Mouse (Mus musculus): Measurements from ENCODE around the gene Hpn.

Gene Hpn

DNA sequence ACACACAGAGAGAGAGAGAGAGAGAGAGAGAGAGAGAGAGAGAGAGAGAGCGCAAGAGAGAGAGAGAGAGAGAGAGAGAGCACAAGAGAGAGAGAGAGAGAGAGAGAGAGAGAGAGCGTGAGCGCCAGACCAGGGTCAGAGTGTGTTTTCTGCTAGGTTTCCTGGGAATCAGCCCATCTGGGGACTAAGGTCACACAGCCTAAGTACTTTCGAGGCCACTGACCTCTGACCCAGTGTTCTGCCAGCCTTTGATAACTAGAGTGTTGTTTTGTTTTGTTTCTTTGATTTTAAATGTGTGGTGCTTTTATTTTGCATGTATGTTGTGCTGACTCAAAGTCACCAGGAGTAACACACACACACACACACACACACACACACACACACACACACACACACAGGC lies 59.2 kb downstream of the Hpn start:
- no peak for DNase-seq (ENCODE audit: low read depth in 1 of 2, low spot score in 2 of 2)

DNA sequence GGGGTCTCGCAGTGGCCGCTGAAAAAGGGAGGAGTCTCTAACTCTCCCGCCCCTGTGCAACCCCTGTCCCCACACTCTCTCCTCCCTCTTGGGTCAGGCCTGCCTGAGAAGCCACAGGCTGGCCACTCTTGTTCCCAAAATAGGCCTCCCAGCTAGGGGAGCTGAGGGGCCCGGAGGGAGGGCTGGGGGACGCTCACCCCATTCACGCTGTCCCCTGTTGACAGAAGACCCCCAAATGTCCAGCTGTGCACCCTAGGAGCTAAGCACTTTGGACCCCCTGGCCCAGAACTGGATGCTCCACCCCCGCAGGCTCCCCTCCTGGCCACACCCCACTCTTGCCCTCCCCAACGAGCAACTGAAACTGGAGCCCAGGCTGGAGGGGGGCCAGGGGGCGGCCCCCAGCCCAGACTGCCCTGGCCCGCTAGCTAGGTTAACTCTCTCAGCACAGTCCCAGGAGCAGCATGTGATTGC lies 59.7 kb downstream of the Hpn start:
- no peak for DNase-seq (ENCODE audit: low read depth in 1 of 2, low spot score in 2 of 2)

DNA sequence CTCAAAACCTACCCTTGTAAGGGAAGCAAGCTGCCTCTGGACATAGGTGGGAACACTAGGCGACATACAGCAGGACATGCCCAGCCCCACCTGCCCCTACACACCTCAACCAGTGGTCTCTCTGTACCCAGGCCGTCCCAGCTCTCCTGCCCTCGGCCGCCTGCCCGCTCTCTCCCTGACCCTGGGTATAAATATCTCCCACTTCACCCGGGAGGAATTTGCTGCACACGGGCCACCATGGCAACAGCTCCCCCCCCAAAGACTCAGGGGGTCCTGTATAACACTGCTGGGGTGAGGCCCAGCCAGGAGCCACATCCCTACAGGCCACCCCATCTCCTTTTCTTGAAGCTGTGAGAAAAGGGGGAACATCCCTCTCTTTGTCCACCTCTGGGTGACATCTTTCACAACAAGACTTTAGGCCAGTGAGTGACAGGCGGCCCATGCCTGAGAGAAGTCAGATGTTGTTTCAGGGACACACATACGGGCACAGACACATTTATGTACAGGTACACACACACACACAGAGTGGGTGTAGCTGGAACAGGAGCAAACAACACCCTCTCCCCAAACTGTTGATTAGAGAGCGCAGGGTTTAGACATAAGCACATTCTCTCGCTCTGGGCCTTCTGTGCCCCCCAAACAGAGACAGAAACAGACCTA lies 60.3 kb downstream of the Hpn start:
- DNase-seq (ENCODE audit: low read depth in 1 of 2, low spot score in 2 of 2): no peak

DNA sequence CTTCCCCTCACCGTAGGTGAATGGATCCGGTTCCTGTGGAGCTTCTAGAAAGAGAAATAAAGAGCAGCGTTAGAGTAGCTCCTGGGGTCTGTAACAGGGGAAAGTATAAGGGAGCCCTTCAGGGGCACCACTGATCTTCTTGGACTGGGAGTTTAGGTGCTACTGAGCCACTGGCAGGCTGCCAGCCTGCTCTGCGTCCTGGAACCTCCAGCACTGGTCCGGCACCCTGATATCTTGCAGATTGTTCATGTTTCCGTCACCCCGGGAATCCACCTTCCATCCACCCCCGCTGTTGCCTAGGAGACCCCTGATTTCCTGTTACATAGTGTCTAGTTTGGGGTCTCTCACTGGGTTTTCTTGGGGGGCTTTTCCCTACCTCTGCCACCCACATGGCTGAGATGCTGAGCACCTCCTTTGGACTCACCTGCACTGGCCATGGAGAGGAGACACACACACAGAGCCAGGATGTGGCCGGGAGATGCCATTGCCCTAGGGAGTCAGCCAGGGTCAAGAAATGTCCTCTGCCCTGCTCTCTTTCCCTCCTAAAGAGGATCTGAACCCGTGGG lies 61.1 kb downstream of the Hpn start:
- no peak for DNase-seq (ENCODE audit: low read depth in 1 of 2, low spot score in 2 of 2)

DNA sequence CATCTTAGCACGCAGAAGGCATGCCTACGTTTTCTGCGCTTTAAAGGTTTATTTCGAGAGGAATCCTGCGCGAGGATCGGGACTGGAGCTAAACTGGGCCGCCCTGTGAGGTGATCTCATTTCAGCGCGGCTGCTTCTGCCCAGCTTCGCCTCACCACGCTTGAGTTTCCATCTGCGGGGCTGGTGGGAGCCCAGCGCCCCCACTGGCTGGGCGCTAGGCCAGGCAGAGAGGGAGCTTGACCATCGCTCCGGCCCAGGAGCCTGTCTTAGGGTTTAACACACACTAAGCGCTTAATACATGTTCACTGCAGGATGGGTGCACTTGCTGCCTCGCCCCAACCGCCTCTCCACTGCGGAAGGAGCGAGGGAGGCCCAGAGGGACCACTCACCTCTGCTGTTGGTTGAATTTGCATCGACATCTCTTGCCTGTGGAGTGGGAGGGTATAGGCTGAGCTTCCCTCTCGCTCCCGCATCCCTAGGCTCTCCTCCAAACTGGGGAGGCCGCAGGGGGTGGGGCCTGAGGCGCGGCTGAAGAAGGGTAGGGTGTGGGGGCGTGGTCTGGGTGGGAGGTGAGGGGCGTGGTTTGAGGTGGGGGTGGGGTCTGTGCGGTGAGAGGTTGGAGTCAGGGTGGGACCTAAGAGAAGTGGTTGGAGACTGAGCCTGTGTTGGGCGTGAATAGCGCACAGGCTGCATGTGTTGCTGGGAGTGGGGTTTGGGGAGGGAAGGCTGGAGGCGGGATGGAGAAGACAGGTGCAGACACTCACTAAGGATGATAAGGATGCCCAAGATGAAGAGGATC lies 62.3 kb downstream of the Hpn start:
- DNase-seq (ENCODE audit: low read depth in 1 of 2, low spot score in 2 of 2): no peak

DNA sequence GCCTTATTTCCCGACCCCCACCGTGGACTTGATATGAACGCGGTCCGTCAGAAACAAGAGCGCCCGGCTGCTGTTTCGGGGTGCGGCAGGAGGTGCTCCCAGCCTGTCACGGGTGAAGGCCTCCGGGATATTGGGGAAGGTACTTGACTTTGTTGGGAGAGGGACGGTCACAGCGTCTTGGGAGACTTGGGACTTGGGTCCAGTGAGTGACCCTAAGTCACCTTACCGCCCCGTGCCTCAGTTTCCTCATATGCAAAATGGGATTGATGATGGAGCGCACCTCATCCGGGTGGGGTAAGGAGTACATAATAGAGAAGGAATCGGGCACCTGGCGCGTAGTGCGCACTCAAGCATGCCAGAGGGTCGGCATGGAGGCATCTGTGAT lies 62.8 kb downstream of the Hpn start:
- no peak for DNase-seq (ENCODE audit: low read depth in 1 of 2, low spot score in 2 of 2)

DNA sequence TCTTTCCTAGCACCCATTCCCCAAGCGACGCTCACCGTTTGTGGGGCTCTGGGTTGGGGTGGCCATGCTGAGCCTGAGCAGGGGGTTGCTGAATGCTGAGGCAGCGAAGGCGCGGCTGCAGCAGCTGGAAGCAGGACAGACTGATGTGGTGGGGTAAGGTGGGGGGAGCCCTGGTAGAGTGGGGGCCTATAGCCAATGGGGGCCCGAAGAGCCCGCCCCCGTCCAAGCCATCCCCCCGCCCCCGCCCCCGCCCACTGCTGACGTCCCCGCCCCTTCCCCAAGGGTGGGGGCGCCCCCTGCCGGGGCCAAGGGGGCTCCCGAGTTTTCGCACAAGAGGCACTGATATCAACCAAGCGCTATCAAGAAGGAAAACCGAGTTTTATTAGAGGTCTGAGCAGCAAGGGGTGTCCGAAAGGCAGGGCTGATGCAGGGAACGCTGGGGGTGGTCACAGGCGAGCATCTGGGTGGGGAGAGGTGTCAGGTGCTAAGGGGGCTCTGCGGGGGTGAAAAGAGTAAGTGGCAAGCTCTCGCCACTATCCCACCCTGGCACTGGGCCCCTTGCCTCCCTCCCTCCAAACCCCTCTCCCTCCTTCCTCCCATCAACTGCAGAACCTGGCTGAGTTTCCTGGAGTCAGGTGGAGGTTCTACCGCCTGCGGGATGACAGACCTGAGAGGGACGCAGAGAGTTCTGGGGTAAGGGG lies 63.6 kb downstream of the Hpn start, which contains the start of gene Fxyd7:
Gene Fxyd7 (minus strand): TSS at position 147 of the 701 bp plus-strand sequence.
- DNase-seq (ENCODE audit: low read depth in 1 of 2, low spot score in 2 of 2): no peak

DNA sequence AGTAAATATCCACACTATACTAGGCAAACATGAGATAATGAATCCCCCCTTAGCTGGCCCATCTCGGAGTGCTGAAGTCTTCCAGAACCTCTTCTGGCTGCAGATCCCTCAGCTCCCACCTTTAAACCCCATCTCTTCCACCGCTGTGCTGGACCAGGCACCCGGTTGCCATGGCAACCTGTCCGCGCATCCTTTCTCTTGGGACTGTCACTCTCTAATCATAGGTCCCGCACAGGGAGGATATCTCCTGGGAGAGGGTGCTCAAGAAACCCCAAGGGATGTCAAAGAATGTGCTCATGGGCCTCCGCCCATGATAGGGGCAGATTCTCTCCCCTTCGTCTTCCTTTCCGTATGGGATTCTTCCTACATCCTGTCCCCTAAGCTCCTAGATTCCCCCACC lies 64.2 kb downstream of the Hpn start:
- no peak for DNase-seq (ENCODE audit: low read depth in 1 of 2, low spot score in 2 of 2)

DNA sequence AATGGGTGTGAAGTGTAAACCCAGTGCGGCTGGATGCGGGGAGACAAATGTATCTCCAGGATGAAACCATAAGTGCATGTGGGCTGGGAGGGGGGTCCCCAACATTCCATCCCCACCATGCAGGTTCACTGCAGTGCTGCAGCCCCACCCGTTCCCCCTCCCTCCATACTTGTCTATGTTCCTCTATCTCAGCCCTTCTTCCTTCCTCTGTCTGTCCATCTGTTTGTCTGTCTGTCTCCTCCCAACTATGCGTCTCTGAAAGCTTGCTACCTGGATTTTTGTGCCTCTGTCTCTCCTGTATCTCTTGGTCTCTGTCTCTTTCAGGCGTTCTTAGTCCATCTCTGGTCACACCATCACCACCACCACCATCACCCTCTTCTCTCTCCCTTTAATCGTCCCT lies 64.6 kb downstream of the Hpn start:
- no peak for DNase-seq (ENCODE audit: low read depth in 1 of 2, low spot score in 2 of 2)

DNA sequence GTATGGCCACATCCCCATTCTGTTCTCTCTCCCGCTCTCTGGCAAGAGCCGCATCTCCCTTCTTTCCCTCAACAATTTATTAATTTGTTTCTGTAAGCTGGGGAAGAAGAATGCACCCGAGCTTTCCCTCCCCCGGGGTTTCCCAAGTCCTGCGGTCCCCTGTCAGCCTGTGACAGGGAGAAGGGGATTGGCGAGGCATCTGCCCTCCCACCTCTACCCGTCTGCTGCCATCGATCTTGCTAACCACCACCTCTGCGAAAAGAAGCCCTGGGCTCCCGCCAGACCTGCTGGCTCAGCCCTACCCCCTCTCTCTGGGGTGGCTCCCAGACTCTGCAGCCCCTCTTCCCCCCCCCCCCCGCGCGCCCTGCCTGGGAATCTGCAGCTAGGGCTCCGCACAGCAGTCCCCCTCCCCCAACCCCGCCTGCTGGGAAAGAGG lies 65.2 kb downstream of the Hpn start:
- no peak for DNase-seq (ENCODE audit: low read depth in 1 of 2, low spot score in 2 of 2)

DNA sequence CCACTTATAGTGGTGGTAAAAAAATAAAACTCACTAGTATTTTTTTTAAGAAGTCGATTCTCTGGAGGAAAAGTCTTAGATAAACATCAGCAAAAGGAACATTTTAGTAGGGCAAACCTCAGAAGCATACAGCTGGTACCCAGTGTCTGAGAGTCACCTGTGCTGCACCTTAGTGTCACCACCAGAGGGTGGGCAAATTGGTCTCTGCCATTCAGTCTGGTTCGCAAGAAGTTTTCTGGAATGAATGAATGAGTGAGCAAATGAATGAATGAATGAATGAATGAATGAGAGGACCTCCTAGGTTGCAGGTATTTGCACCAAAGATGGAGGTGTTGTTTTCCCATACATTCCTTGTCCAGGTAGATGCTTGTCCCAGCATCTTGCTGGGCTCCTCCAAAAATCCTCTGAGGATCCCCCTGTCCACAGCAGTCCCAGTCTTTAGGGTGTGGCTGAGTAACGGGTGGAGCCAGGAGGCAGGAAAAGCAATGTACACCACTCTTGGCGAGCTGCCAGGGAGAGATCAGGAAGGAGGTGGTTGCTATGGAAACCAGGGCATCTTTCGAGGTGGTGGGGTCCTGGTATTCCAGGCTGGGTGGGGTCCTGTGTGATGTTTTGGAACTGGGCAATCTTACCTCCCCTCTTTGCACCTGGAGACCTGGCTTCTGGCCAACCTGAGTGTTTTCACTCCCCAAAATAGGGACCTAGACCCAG lies 65.8 kb downstream of the Hpn start:
- no peak for DNase-seq (ENCODE audit: low read depth in 1 of 2, low spot score in 2 of 2)
